Mouse (Mus musculus) G1E (cell line): ENCODE measurements around the gene Galntl6.

Experiments
- CTCF ChIP-seq: IDR thresholded peaks from 2 replicates; pipeline ENCODE4 v1.5.1; 2012; ENCODE audit warnings: low read depth, low read length, inconsistent platforms, mixed read lengths
- GATA1 ChIP-seq: IDR thresholded peaks from 2 replicates; pipeline ENCODE4 v1.6.1; 2012; ENCODE audit warnings: borderline replicate concordance, low read length, inconsistent platforms, mixed read lengths
- POLR2AphosphoS5 ChIP-seq: IDR thresholded peaks from 2 replicates; pipeline ENCODE4 v1.6.1; 2012; ENCODE audit warnings: low read depth, low read length, inconsistent platforms; ENCODE audit not compliant: insufficient replicate concordance
- TAL1 ChIP-seq: conservative IDR thresholded peaks from 2 replicates; pipeline ENCODE4 v1.6.1; 2012; ENCODE audit warnings: low read depth, low read length, inconsistent platforms, mixed read lengths

DNA sequence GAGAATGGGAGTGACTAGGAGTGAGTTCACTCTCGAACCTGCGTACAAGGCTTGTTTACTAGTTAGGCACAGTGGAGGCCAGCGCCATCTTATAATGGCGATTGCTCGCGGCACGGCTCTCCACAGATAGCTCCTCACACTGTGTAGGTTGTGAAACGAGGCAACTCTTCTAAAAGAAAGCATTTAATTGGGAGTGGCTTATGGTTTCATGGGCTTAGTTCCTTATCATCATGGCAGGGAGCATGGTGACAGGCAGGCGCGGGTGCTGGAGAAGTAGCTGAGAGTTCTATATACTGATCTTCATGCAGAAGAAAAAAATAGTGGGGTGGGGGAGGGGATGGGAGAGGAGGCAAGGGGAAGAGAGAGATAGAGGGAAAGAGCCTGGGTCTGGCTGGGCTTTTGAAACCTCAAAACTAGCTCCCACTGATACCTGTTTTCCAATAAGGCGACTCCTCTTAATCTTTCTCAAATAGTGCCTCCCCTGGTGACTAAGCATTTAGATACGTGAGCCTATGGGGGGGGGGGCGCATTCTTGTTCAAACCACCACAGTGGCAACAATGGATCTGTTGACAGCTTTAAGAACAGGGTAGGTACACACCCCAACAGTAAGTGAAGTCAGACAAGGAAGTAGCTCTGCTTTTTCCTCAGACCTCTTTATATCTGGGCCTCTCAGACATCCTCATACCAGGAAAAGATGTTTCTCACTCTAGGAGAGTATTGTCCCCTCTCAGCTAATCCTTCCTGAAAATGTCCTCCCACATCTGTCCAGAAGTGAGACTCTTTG, 1187.4 kb downstream of the Galntl6 start:
- TF ChIP-seq CTCF (no peak), GATA1 (no peak), POLR2AphosphoS5 (no peak), TAL1 (no peak)
